Mouse (Mus musculus) spleen, postnatal 14 days (tissue): ENCODE results near the gene Dnajb6.

ENCODE experiments used
- DNase-seq, 2 experiments: peaks; one replicate each; pipeline ENCODE4 v3.0.0; 2021 to 2022; ENCODE audit warnings: low spot score in 2 of 2

Gene Dnajb6

DNA sequence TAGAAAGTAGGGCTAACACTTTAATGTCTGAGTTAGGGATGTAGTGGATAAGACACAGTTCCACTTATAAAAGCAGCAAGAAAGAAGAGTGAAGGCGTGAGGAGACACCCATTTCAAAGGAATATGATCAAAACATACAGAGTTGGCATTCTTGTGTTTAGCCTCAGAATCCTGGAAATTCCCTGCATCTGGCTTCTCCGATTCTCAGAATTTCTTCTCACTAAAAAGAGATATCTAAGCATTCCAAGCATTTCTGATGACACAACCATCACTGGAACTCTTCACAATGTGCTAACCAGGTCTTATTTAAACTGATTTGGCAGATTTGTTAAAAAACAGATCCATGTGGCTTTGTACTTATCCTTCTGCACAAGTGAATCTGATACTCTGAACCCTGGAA is 112.6 kb downstream of the Dnajb6 start:
- no peak for DNase-seq

DNA sequence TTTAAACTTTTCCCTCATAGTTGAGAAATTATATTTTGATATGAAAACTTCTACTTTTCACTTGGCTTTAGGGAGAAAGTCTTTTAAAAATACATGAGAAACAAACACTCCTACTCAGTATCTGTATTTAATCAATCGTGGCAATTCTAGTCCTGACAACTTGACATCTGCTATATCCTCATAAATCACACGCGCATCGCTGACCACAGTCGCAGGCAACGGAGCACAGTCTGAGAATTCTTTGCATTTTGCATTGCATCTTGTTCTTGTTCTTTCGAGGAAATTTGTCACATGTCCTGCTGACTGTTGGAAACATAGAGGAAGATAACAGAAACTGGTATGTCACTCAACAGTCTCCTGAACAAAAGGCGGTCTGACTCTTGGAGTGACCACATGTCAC is 116.9 kb downstream of the Dnajb6 start:
- DNase-seq: no peak

DNA sequence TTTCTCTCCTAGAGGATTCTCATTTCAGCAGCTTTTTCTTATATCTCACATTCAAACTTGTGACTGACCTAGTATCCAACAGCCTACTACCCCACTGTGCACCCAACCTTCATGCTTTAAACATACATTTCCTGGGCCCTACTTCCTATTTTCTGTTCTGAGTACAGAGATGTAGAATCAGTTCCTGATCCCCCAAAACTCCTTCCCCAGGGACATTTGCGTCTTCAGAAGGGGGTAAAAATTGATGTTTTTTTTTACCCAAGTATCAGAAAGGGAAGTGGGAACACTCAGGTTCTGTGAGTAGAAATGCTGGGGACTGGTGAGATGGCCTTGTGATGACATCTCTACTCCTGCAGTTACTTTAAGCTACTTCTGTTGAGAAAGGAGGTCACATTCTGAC is 117.5 kb downstream of the Dnajb6 start:
- DNase-seq: no peak

DNA sequence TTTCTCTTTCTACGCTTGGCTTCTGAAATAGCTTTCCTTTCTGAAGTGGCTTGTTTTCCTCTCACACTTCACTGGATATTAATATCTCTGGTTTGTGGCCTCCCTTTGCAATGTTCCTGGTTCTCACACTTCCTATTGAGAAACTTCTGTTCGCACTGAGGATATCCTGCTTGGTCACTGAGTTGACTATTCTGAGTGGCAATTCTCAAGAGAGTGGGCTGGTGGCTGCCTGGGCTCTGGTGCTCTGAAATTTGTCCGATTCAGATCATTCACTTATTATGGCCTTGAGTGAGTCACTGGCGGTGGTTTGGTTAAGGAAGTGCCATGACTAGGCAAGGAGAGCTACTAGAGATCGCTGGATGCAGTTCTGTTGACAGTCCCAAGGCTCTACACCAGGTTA is 118.9 kb downstream of the Dnajb6 start:
- no peak for DNase-seq

DNA sequence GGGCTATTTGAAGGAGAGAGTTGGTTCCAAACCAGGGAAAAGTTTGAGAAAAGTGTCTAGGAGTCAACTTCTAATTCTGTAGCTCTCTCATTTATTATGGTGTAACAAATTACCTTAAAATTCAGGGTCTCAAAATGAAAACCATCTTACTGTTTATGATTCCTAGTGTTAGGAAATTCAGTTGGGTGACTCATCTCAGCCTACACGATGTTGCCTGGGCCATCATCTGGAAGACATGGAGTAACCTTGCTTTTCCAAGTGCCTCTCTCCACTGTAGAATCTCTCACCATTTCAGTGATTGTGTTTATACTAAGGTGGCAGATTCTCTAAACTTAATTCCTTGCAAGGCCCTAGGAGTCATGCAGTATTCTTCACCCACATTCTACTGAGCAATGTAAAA is 119.5 kb downstream of the Dnajb6 start:
- DNase-seq: no peak

DNA sequence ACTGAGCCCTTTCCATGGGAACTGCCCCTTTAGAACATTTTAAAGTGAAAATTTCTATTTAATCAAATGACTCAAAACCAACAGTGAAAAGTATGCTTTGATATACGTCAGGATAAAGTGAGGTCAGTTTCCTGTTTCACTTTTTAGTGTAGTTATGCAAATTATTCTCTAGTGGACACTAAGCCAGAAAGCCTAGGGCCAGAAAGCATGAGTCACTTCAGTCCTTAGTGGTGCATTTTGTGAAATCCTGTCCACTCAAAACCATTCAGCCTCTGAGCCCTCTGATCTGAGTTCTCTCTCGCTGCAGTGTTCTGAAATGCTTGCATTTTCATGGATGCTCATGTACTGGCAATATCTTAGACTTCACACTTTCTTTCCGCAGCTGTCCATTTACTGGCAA is 126.0 kb downstream of the Dnajb6 start:
- DNase-seq: no peak

DNA sequence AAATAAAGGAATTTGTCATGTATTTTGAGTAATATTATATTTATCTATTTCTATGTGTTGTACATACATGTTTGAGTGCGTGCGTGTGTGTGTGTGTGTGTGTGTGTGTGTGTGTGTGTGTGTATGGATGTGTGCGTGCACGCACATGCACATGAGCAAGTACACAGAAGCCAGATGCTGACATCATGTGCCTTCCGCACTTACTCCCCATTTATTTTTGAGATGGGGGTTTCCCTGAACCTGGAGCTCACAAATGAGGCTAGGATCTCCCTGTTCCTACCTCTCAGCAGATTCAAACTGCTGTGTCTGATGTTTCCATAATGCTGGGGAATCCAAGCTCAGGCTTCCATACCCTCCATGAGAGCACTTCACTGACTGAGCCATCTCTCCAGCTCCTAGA is 126.9 kb downstream of the Dnajb6 start:
- DNase-seq: no peak

DNA sequence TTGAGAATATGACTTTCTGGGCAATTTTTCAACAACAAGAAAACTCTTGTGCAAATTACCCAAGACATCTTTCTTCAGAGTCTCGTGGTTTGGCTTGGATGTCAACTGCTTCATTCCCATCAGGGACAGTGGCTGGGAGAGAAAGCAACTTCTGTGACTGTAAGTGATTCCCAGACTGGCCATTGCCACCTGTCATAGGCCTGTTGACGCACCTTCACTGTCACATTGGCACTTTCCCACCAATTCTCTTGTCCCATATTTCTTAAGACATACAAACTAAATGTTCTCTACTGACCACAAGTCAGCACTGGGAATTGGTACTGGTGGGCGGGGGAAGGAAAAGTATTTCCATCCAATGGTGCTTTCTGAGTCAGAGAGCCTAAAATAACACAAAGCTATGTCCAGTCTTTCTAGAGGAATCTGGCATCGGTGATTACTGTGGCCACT is 128.8 kb downstream of the Dnajb6 start:
- no peak for DNase-seq

DNA sequence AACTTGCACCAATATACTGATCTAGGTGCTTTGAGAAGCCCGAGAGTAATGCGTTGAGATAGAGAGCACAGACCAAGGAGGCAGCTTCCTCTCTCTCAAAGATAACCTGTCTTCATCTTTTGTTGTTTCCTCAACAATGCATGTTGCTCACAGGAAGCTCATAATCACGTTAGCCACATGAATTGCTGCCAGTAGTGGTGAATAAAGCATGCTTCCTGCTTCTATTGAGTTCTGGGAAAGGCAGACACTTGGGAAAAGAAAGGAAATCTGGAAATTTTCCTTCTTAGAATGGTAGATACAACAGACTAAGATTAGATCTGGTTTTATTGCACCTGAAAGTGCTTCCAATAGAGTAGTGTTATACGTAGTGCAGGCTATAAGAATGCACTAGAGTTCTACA is 129.5 kb downstream of the Dnajb6 start:
- DNase-seq: no peak
